Mouse (Mus musculus): ENCODE data around the gene Ttc7.

- TF ChIP-seq POLR2A (IDR thresholded peaks at IDR 0.05; ENCODE audit: borderline replicate concordance, extremely low read depth, insufficient read depth, insufficient read length, poor library complexity, severe bottlenecking) (no peak), CTCF (IDR thresholded peaks at IDR 0.05; ENCODE audit: borderline replicate concordance, extremely low read depth, insufficient read depth, insufficient read length) (no peak)
Measured at GRCm38 (mm10) chr17:87263401-87263800, 19.3 kb upstream of the Ttc7 start.

All from brain, embryonic 14.5 days (tissue).